Mouse (Mus musculus) right cerebral cortex, postnatal 4 days (tissue): ENCODE measurements around the gene Igfals.
A peak's percentile ranks its signal among the peaks of the same experiment; 100 is the strongest.

Source experiments
- DNase-seq: peaks from one replicate; pipeline ENCODE4 v3.0.0-alpha.2; 2022

Igfals gene

GRCm38 (mm10) chr17:24895571-24896240 lies 29.9 kb downstream of the Igfals start:
- DNase-seq = no peak

- peak; percentile 74 for DNase-seq
These were observed 30.6 kb downstream of the Igfals start, which contains the start of gene Nme3 for GRCm38 (mm10) chr17:24896241-24896992. Gene Nme3, plus strand, starts transcription at chr17:24896500.

- DNase-seq = no peak
These were observed 31.1 kb downstream of the Igfals start for GRCm38 (mm10) chr17:24896993-24897269.

- DNase-seq = no peak
These were observed 31.8 kb downstream of the Igfals start for GRCm38 (mm10) chr17:24897600-24897999.

- DNase-seq = no peak
These were observed 32.5 kb downstream of the Igfals start for GRCm38 (mm10) chr17:24898041-24898854.

- no peak for DNase-seq
These were observed 33.4 kb downstream of the Igfals start for GRCm38 (mm10) chr17:24899153-24899552.

GRCm38 (mm10) chr17:24900014-24900413 lies 34.2 kb downstream of the Igfals start:
- DNase-seq = no peak

- DNase-seq = no peak
These were observed 36.3 kb downstream of the Igfals start for GRCm38 (mm10) chr17:24902124-24902523.

GRCm38 (mm10) chr17:24902671-24903474 lies 37.1 kb downstream of the Igfals start:
- DNase-seq = no peak

GRCm38 (mm10) chr17:24903767-24904166 lies 38.0 kb downstream of the Igfals start:
- DNase-seq = no peak

- no peak for DNase-seq
These were observed 41.8 kb downstream of the Igfals start for GRCm38 (mm10) chr17:24907591-24907990.

GRCm38 (mm10) chr17:24913984-24914383 lies 48.2 kb downstream of the Igfals start:
- DNase-seq = no peak

GRCm38 (mm10) chr17:24923246-24923645 lies 57.4 kb downstream of the Igfals start:
- no peak for DNase-seq

GRCm38 (mm10) chr17:24929506-24929905 lies 63.7 kb downstream of the Igfals start:
- DNase-seq = no peak
